ENCODE assay signal across 31 mouse cellular contexts in the genomic region with DNA sequence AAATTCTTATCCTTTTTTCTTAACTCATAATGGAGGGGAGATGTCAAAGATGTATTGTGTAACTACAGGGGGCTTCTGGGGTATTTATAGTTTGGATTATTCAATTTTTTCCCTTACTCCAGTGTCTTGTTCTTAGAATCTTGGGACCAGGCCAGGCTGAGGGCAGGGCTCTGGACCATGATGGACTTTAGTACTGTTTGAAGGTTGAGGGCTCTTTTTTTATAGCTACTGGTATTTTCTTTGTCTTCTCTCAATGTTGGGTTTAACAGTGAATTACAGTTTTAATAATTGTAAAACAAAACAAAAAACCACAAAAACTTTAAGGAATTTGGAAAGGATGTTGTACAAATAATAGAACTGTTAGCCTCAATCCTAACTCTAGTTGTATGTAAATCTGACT. TPM values are rescaled to one million over a fixed set of nuclear protein-coding genes. Genes with fewer than 3 reads are reported as not detected.
DNase-seq lines count a peak whose midpoint lies in the region; ATAC-seq and TF ChIP-seq lines count a peak whose summit lies in the region.
"Had no signal": no experiment of that assay in that cellular context is flagged by ENCODE, and none has a peak within 500 bp of the region (broad histone marks: within the 10 kb centered on the region; RNA-seq: fewer than 3 reads in every experiment).

No protein-coding gene starts in this region.

- H3K27ac ChIP-seq in liver, adult 2 months (replicated peaks; ENCODE audit: insufficient read depth, low read depth, low read length) = no peak overlapping the region
- H3K27ac ChIP-seq in liver, postnatal 0 days (ENCODE audit: low read depth) = no peak overlapping the region
- H3K27ac ChIP-seq in kidney, postnatal 0 days = peak overlapping the region; percentile 1; the same call in 1 of the 2 replicates
- no peak overlapping the region for H3K27ac ChIP-seq in hindbrain, embryonic 10.5 days
- H3K27ac ChIP-seq in hindbrain, embryonic 14.5 days = no peak overlapping the region
- H3K27ac ChIP-seq: forebrain, embryonic 12.5 days; heart, adult 2 months; hindbrain, postnatal 0 days; intestine, embryonic 15.5 days; limb, embryonic 10.5 days; limb, embryonic 15.5 days; liver, embryonic 14.5 days; lung, embryonic 15.5 days; neural tube, embryonic 12.5 days had no signal

- TF ChIP-seq EP300 in liver, postnatal 0 days (IDR thresholded peaks at IDR 0.05; ENCODE audit: low read depth) = no peak

- H3K4me3 ChIP-seq in liver, adult 2 months (ENCODE audit: insufficient read depth, low read depth, low read length) = no peak overlapping the region
- no peak overlapping the region for H3K4me3 ChIP-seq in liver, postnatal 0 days (ENCODE audit: low read depth, low read length)
- no peak overlapping the region for H3K4me3 ChIP-seq in kidney, postnatal 0 days (replicated peaks; ENCODE audit: low read depth, low read length)
- no peak overlapping the region for H3K4me3 ChIP-seq in hindbrain, embryonic 10.5 days
- H3K4me3 ChIP-seq in hindbrain, embryonic 14.5 days (replicated peaks; ENCODE audit: low read length) = no peak overlapping the region
- H3K4me3 ChIP-seq: erythroblast, embryonic 14.5 days; forebrain, embryonic 12.5 days; heart, adult 2 months; intestine, embryonic 15.5 days; limb, embryonic 10.5 days; limb, embryonic 15.5 days; lung, embryonic 15.5 days; myocyte; neural tube, embryonic 12.5 days had no signal

- TF ChIP-seq POLR2A in liver, adult 2 months (IDR thresholded peaks at IDR 0.05; ENCODE audit: extremely low read depth, insufficient read depth, low read length) = no peak

- TF ChIP-seq CTCF in liver, adult 2 months (IDR thresholded peaks at IDR 0.05; ENCODE audit: low read depth, low read length) = no peak
- TF ChIP-seq CTCF in liver, postnatal 0 days (IDR thresholded peaks at IDR 0.05; ENCODE audit: low read depth) = no peak
- TF ChIP-seq CTCF in kidney, postnatal 0 days (IDR thresholded peaks at IDR 0.05; ENCODE audit: low read depth) = no peak

- H3K27me3 ChIP-seq in liver, adult 2 months (ENCODE audit: control insufficient read depth, insufficient read depth, low read length) = no peaks in the 10 kb centered on the region
- H3K27me3 ChIP-seq in liver, postnatal 0 days (ENCODE audit: insufficient read depth, low read length) = no peaks in the 10 kb centered on the region
- no peaks in the 10 kb centered on the region for H3K27me3 ChIP-seq in kidney, postnatal 0 days (ENCODE audit: insufficient read depth, low read length)
- no peaks in the 10 kb centered on the region for H3K27me3 ChIP-seq in hindbrain, embryonic 10.5 days (ENCODE audit: insufficient read depth, poor library complexity, severe bottlenecking)
- H3K27me3 ChIP-seq in hindbrain, embryonic 14.5 days (ENCODE audit: control insufficient read depth, insufficient read depth, low read length) = no peaks in the 10 kb centered on the region
- H3K27me3 ChIP-seq: CH12.LX; forebrain, embryonic 12.5 days; intestine, embryonic 15.5 days; limb, embryonic 15.5 days; lung, embryonic 15.5 days; neural tube, embryonic 12.5 days; Patski had no signal

- no peak for ATAC-seq in liver, postnatal 0 days
- ATAC-seq in kidney, postnatal 0 days (replicated peaks; ENCODE audit: low FRiP score, low read depth) = 0 out of 2 replicates have a peak, but pooled peaks have one; percentile 43
- ATAC-seq in hindbrain, embryonic 14.5 days (ENCODE audit: low FRiP score) = no peak
- ATAC-seq: forebrain, postnatal 0 days; hindbrain, postnatal 0 days; intestine, embryonic 15.5 days; Patski had no signal

- H3K9ac ChIP-seq in liver, adult 2 months (ENCODE audit: low read depth, low read length) = no peak overlapping the region
- H3K9ac ChIP-seq in liver, postnatal 0 days (replicated peaks) = no peak overlapping the region
- no peak overlapping the region for H3K9ac ChIP-seq in kidney, postnatal 0 days (ENCODE audit: low read depth, low read length)
- no peak overlapping the region for H3K9ac ChIP-seq in hindbrain, embryonic 14.5 days
- H3K9ac ChIP-seq: forebrain, embryonic 12.5 days; forebrain, postnatal 0 days; intestine, embryonic 15.5 days; limb, embryonic 15.5 days; liver, embryonic 14.5 days; lung, embryonic 15.5 days; neural tube, embryonic 12.5 days had no signal

- peak; percentile 23 to 29 for DNase-seq in cerebellum, postnatal 10 days
- DNase-seq in cerebellum, adult 9-10 months = no peak
- DNase-seq in liver, adult 2 months (ENCODE audit: extremely low read depth, low read depth, low spot score) = peak; percentile 30
- DNase-seq in liver, postnatal 0 days = no peak
- peak; percentile 78 for DNase-seq in kidney, postnatal 0 days (ENCODE audit: low spot score)
- DNase-seq in kidney, postnatal 4 days = peak; percentile 64 to 71
- no peak for DNase-seq in hindbrain, embryonic 10.5 days (ENCODE audit: low spot score)
- DNase-seq in hindbrain, embryonic 14.5 days (ENCODE audit: low spot score) = no peak
- DNase-seq: adrenal gland, postnatal 10 days; forebrain, postnatal 0 days; heart, adult 2 months; heart, postnatal 14 days; lung, postnatal 36 days; right cerebral cortex, adult 18-20 months; thymus, adult 2 months had no signal

- H3K4me2 ChIP-seq in liver, postnatal 0 days (ENCODE audit: low read depth, low read length) = no peak overlapping the region
- H3K4me2 ChIP-seq in kidney, postnatal 0 days (ENCODE audit: low read length) = no peak overlapping the region
- H3K4me2 ChIP-seq in hindbrain, embryonic 14.5 days (replicated peaks) = no peak overlapping the region
- H3K4me2 ChIP-seq: forebrain, embryonic 12.5 days; intestine, embryonic 15.5 days; limb, embryonic 15.5 days; lung, embryonic 15.5 days; midbrain, embryonic 11.5 days; neural tube, embryonic 12.5 days had no signal

- H3K9me3 ChIP-seq in liver, postnatal 0 days (ENCODE audit: low read length) = no peaks in the 10 kb centered on the region
- H3K9me3 ChIP-seq in kidney, postnatal 0 days (replicated peaks; ENCODE audit: low read length) = no peaks in the 10 kb centered on the region
- H3K9me3 ChIP-seq in hindbrain, embryonic 10.5 days = no peaks in the 10 kb centered on the region
- no peaks in the 10 kb centered on the region for H3K9me3 ChIP-seq in hindbrain, embryonic 14.5 days (ENCODE audit: control insufficient read depth, low read length)
- H3K9me3 ChIP-seq: forebrain, embryonic 12.5 days; intestine, embryonic 15.5 days; limb, embryonic 10.5 days; limb, embryonic 15.5 days; lung, embryonic 15.5 days; neural tube, embryonic 12.5 days had no signal

- H3K4me1 ChIP-seq in liver, adult 2 months (ENCODE audit: control insufficient read depth, insufficient read depth, low read length) = no peaks in the 10 kb centered on the region
- H3K4me1 ChIP-seq in liver, postnatal 0 days (ENCODE audit: insufficient read depth) = no peaks in the 10 kb centered on the region
- no peaks in the 10 kb centered on the region for H3K4me1 ChIP-seq in kidney, postnatal 0 days (replicated peaks; ENCODE audit: insufficient read depth, low read length)
- no peaks in the 10 kb centered on the region for H3K4me1 ChIP-seq in hindbrain, embryonic 10.5 days (replicated peaks)
- no peaks in the 10 kb centered on the region for H3K4me1 ChIP-seq in hindbrain, embryonic 14.5 days (replicated peaks; ENCODE audit: control insufficient read depth, insufficient read depth, low read length)
- H3K4me1 ChIP-seq: forebrain, embryonic 12.5 days; intestine, embryonic 15.5 days; limb, embryonic 10.5 days; limb, embryonic 15.5 days; lung, embryonic 15.5 days; neural tube, embryonic 12.5 days had no signal

- no peaks in the 10 kb centered on the region for H3K79me2 ChIP-seq in liver, adult 2 months (ENCODE audit: control insufficient read depth, insufficient read depth, low read length)

- peaks cover 35% of the 10 kb centered on the region for H3K36me3 ChIP-seq in liver, adult 2 months (ENCODE audit: control insufficient read depth, insufficient read depth, low read length)
- H3K36me3 ChIP-seq in liver, postnatal 0 days (replicated peaks; ENCODE audit: insufficient read depth, low read length) = peaks cover 17% of the 10 kb centered on the region
- peaks cover 26% of the 10 kb centered on the region for H3K36me3 ChIP-seq in kidney, postnatal 0 days (ENCODE audit: insufficient read depth, low read length)
- H3K36me3 ChIP-seq in hindbrain, embryonic 10.5 days = peaks cover 80% of the 10 kb centered on the region
- H3K36me3 ChIP-seq in hindbrain, embryonic 14.5 days (replicated peaks; ENCODE audit: control insufficient read depth, insufficient read depth) = peaks cover 90% of the 10 kb centered on the region

RNA-seq across cellular contexts. Expression of gene Omg, which starts 50.9 kb away (rescaled TPM):
- total RNA-seq in liver, adult 2 months (2014; rRNA removed) = not detected in 2 replicates
- not detected in 2 replicates for polyA plus RNA-seq in liver, adult 2 months (2012; rRNA removed)
- 0.05 and 0.09 TPM in 2 replicates for polyA plus RNA-seq in liver, postnatal 0 days (2015; fragmentation: Nextera tagmentation; extraction: Ambion mirVana)
- 0.17 and 0.26 TPM in 2 replicates for polyA plus RNA-seq in kidney, postnatal 0 days (2015; fragmentation: Nextera tagmentation; extraction: Ambion mirVana)
- 0.19 and 0.29 TPM in 2 replicates for polyA plus RNA-seq in hindbrain, embryonic 10.5 days (2016; fragmentation: Nextera tagmentation; extraction: Ambion mirVana)
- polyA plus RNA-seq in hindbrain, embryonic 14.5 days (2014; fragmentation: Nextera tagmentation; extraction: Ambion mirVana) = 7.7 and 9.1 TPM in 2 replicates
- total RNA-seq: gastrocnemius, adult 8-10 months; gastrocnemius, postnatal 4 days; heart, adult 2 months; heart, postnatal 14 days had no signal
- polyA plus RNA-seq: erythroblast, embryonic 14.5 days; Patski; spleen, adult 2 months had no signal

Comparison
In these comparisons a context has a peak if more than half of its experiments do, and no peak if none do; other contexts are left out.
1. DNase-seq: peak in cerebellum, postnatal 10 days (2 of 2), liver, adult 2 months (single experiment), kidney, postnatal 0 days (single experiment) and kidney, postnatal 4 days (2 of 2); none in cerebellum, adult 9-10 months (single experiment), liver, postnatal 0 days (single experiment), hindbrain, embryonic 10.5 days (single experiment) and hindbrain, embryonic 14.5 days (single experiment).